Mouse (Mus musculus) CH12.LX (cell line): Measurements from ENCODE around the gene Mnd1.

Experiments used
- BHLHE40 ChIP-seq: IDR thresholded peaks from 2 replicates; pipeline ENCODE4 v1.6.1; 2011; ENCODE audit warnings: mild to moderate bottlenecking, low read depth, low read length, improper control_type of control experiment
- CHD1 ChIP-seq: IDR thresholded peaks from 2 replicates; pipeline ENCODE4 v1.6.1; 2012; ENCODE audit warnings: low read depth, low read length, improper control_type of control experiment, inconsistent platforms
- CTCF ChIP-seq, 2 experiments: IDR thresholded peaks in 1 of 2; conservative IDR thresholded peaks in 1 of 2; 2 replicates each; pipeline ENCODE4 v1.5.1; 2011 to 2012; ENCODE audit warnings: low read depth in 2 of 2, low read length in 2 of 2, improper control_type of control experiment in 1 of 2, inconsistent platforms in 1 of 2, mild to moderate bottlenecking in 1 of 2, moderate library complexity in 1 of 2
- HCFC1 ChIP-seq: IDR thresholded peaks from 2 replicates; pipeline ENCODE4 v1.6.1; 2012; ENCODE audit warnings: low read depth, mild to moderate bottlenecking, inconsistent platforms, low read length, improper control_type of control experiment
- JUN ChIP-seq: IDR thresholded peaks from 2 replicates; pipeline ENCODE4 v1.6.1; 2011; ENCODE audit warnings: low read depth, mild to moderate bottlenecking, low read length, improper control_type of control experiment, moderate library complexity; ENCODE audit not compliant: insufficient read depth
- KAT2A ChIP-seq: IDR thresholded peaks from 2 replicates; pipeline ENCODE4 v1.6.1; 2012; ENCODE audit warnings: low read length, improper control_type of control experiment, inconsistent platforms; ENCODE audit not compliant: insufficient replicate concordance
- POLR2AphosphoS2 ChIP-seq: IDR thresholded peaks from 2 replicates; pipeline ENCODE4 v1.6.1; 2011; ENCODE audit warnings: low read depth, low read length, improper control_type of control experiment
- RCOR1 ChIP-seq: conservative IDR thresholded peaks from 2 replicates; pipeline ENCODE4 v1.6.1; 2012; ENCODE audit warnings: low read depth, mild to moderate bottlenecking, inconsistent platforms, low read length, improper control_type of control experiment
- SMC3 ChIP-seq: IDR thresholded peaks from 2 replicates; pipeline ENCODE4 v1.6.1; 2011; ENCODE audit warnings: low read depth, low read length, improper control_type of control experiment
- USF2 ChIP-seq: conservative IDR thresholded peaks from 2 replicates; pipeline ENCODE4 v1.6.1; 2011; ENCODE audit warnings: low read depth, low read length, improper control_type of control experiment
- ZC3H11A ChIP-seq: IDR thresholded peaks from 2 replicates; pipeline ENCODE4 v1.6.1; 2012; ENCODE audit warnings: low read depth, mild to moderate bottlenecking, inconsistent platforms, low read length, improper control_type of control experiment

GRCm38 (mm10) chr3:84127431-84127830 lies 28.2 kb downstream of the Mnd1 start:
- no peak for TF ChIP-seq CTCF (conservative IDR thresholded peaks at IDR 0.05 in 1 of 2, IDR thresholded peaks at IDR 0.05 in 1 of 2; ENCODE audit: low read depth in 2 of 2, low read length in 2 of 2)
- no peak for TF ChIP-seq HCFC1
- TF ChIP-seq CHD1, result no peak
- TF ChIP-seq JUN, result no peak
- TF ChIP-seq KAT2A, result no peak
- no peak for TF ChIP-seq POLR2AphosphoS2
- TF ChIP-seq BHLHE40, result no peak
- no peak for TF ChIP-seq SMC3
- no peak for TF ChIP-seq RCOR1
- TF ChIP-seq ZC3H11A, result no peak
- TF ChIP-seq USF2, result no peak
